Mouse (Mus musculus): ENCODE measurements at regions not wholly inside any gene's neighbourhood (a gene's known extent, or its start where the extent isn't known, plus 50 kb on each side); places are given as distances from the start of the nearest gene placed in this dataset.

DNA sequence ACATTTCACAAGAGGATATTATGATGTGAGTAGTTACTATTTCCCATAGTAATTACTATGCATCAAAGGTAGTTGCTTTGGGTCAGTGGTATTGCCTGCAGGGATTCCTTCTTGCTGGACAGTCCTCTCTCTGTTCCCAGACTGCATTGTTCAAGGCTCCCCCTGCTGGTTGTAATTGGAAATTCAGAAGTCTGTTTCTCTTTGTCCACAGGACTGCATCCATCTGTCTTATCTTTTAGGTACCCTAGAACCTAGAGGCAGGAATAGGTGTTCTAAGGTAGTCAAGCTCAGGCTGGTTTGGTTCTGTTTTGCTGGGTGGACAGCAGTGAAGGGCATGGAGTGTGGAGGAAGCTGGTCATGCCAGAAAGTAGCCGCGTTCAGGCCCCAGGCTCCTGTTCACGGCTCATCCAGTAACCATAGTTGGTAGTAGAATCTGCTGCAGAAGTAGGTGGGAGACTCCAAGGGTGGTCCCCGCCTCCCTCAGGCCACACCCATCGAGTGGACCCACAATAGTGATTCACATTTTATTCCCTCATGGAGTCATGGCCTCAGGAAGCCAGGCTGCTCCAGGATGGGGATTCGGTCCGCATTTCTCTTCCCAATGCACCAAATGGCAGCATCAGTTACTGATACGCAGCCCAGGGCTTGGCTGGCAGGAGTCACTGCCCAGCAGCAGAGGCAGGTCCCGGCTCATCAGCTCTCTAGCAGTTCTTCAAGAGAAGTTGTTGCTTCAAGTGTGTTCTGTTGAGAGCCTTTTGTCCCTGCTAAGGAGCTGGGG, 51.7 kb upstream of the Caprin1 start:
- no peak for DNase-seq (ENCODE audit: low spot score)

DNA sequence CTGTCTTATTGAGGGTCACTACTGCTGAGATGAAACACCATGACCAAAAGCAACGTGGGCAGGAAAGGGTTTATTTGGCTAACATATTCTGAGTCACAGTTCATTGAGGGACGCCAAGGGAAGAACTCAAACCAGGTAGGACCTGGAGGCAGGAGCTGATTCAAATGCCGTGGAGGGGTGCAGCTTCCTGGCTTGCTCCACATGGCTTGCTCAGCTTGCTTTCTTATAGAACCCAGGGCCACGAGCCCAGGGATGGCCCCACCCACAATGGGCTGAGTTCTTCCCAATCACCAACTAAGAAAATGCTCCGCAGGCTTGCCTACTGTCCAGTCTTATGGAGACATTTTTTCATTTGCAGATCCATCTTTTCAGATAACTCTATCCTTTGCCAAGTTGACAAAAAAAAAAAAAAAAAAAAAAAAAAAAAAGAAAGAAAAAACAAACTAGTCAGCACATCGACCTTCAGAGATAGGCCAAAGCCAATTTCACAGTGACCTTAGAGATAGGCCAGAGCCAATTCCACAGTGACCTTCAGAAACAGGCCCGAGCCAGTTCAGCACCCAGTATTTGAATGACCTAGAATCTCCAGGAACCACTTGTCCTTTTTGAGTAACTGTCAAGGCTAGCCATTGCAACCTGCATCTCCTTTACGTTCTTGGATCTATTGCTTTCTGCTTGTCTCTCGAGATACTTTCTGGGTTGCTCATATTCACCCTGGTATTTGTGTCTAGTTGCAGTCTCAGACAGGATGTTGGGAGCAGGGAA, 52.5 kb upstream of the Caprin1 start:
- DNase-seq (ENCODE audit: low spot score) = no peak

DNA sequence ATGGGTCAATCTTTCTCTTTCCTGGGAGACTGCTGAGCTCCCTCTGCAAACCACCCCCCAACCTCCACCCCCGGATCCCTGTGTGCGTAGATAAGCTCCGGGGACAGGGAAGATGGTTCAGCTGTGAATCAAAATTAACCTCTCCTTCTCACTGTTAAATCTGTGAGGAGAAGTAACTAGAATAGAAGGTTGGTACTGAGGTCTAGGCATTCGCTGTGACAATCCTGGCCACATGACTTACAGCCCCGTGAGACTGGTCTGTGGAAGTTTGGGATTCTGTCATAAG, 53.0 kb upstream of the Caprin1 start:
- no peak for DNase-seq (ENCODE audit: low spot score)

DNA sequence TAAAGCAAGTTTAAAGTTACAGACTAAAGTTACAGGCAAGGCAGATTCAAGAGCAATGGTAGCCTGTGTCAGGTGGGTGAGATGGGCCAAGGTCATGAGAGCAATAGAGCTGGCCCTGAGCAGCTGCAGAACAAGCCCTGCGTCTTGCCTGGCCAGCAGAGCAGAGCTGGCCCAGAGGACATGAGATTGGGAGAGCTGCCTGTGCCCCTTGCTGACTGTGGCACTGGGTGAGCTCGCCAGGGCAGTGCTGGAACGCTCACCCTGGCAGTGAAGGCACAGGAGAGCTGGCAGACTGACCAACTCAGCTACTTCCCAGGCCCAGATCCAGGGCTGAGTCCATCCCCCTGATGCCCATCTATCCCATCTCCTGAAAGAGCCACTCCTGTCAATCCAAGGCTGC, 53.7 kb upstream of the Caprin1 start:
- DNase-seq (ENCODE audit: low spot score) = no peak

DNA sequence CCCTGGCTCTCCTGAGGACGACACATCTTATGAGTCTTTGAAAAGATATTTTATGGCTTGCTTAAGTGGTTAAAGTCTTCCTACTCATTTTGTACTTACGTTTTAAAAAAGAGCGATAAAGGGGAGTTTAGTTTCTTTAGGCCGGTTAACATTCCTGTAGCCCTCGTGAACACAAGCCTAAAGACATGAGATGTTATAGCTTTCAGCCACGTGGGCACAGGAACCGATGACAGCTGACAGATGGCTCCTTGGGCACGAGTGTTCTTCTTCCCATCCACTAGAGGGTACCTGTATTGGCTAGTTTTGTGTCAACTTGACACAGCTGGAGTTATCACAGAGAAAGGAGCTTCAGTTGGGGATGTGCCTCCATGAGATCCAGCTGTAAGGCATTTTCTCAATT, 63.8 kb upstream of the Caprin1 start:
- no peak for DNase-seq (ENCODE audit: low spot score)

DNA sequence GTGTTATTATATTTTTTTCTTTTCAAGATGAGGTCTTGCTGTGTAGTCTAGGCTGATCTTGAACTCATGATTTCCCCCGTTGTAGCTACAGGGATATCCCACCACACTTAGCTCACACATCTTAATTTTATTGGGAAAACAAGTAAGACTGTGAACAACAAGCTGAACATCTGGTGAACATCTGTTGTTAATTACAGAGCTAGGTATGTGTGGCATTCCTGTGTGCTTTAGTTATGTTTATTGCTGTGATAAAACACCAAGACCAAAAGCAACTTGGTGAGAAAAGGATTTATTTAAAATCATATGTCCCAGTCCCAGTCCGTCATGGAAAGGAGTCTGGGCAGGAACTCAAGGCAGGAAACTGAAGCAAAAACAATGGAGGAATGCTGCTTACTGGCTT, 66.8 kb upstream of the Caprin1 start:
- no peak for DNase-seq (ENCODE audit: low spot score)

DNA sequence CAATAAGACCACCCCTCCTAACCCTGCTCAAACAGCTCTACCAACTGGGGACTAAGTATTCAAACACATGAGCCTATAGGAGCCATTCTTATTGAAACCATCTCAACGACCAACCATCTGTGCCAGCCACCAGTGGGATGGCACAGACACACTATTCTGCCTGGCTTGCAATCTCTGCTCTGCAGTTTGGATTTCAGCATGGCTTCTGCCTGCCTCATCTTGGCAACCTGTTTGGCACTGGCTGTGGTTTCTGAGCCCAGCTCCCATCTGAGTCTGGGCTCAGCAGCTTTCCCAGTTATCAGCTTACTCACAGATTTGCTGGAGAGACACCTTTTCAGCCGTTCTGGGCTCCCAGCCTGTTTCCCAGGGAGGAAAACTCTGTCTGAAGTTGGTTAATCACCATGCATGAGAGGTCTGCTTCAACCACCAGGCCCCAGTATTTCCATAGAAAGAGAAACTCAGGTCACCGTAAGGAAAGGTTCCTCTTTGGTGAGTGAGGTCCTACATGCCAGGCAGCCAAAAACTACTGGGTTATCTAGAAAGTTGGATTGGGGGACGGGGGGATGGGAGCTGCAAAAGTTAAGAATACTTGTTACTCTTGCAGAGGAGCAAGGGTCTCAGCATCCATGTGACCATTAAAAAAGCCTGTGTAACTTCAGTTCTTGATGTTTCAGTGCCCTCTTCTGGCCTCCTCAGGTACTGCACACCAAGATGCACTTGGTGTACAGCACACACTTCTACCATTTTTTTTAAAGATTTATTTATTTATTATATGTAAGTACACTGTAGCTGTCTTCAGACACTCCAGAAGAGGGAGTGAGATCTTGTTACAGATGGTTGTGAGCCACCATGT, 68.1 kb upstream of the Caprin1 start:
- no peak for DNase-seq (ENCODE audit: low spot score)

DNA sequence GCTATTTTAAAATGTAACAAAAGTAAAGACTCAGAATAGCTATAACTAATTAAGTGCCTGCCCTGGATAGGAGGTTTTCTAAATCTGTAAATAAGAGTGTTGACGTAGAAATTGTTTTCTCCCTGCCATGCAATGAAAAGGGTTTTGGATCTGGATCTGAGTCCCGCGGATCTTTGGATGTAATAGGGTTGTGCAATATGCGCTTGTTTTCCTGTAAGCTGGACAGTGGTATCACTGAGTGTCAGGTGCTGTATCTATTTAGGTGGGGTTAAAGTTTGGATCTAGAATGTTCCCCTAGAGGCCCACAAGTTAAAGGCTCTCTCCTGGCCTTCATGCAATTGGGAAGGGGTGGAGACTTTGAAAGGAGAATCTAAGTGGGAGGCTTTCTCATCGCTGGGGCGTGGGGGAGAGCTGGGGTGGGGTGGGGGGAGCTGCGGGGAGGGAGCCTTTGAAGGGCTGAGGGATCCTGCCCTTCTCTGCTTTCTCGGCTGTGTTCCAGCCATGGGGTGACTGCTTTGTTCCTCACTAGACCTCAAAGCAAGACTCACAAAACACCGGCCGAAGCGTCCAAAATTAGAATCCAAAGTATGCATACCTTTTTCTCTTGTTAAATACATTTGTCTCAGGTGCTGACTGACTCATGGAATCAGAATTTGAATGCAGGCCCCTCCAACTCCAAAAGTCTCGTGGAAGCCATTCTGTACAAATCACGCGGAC, 70.0 kb upstream of the Caprin1 start:
- DNase-seq (ENCODE audit: low spot score) = no peak

DNA sequence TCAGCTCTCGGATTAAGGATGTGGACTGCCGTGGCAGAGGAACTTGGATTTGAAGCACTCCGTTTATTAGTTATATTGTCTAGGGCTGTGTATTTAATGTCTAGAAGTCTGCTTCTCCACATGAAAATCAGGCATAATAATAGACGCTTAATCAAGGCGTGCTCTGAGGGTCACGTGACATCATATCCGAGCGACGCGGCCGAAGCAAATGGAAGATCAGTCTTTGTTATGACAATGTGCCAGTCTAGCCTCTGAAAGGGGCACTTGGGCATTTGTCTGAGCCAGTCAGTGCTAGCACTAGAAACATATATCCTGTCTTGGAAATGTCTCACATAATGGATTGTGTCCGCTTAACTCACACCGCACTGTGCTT, 70.5 kb upstream of the Caprin1 start:
- no peak for DNase-seq (ENCODE audit: low spot score)

DNA sequence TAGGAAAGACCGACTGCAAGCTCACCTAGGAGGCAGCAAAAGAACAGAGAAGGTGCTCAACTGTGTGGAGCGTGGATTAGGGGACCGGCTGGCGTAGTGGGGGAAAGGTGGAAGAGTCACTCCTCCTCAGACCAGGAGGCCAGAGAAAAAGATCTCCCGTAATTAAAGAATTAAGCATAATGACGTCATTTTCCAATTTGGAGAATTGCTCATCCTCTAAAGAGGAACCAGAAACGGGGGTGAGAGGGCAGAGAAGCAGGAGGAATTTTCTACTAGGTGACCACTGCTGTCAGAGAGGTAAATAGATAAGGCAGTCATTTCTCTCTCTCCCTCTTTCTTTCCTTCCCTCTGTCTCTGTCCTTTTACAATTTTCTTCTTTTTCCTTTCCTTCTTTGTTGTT, 71.2 kb upstream of the Caprin1 start:
- DNase-seq (ENCODE audit: low spot score) = no peak

DNA sequence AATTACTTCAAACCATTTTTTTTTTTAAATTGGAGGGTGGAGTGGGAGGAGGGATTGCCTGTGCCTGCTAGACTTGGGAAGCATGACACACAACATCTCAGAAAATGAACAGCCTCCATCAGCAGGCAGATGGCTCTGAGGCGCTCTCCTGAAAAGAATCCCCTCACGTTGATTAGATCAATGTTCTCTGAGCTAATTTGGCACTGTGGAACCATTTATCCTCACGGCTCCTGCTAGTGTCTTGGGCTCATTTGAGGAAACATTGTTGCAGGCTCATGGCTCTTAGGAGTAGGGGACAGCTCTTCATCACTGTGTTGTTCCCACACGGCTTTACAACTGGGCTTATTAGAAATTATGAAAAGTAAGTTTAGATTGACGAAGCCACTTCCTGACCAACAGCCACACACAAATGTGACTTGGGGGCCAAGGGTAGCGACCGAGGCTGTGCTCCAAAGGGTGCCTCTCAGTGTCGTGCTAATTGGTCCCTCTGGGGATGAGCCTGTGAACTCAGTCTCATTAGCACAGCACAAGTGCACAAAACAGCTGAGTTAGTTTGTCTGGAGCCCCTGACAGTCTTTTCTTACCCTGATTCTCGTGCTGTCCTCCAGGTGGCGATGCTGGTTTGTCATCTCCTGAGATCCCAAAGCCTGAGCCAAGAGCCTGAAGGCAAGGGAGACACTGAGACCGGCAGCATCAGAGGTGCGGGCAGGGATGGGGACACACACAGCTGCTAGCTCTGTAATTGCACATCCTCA, 74.2 kb upstream of the Caprin1 start:
- DNase-seq (ENCODE audit: low spot score) = peak; percentile 67

DNA sequence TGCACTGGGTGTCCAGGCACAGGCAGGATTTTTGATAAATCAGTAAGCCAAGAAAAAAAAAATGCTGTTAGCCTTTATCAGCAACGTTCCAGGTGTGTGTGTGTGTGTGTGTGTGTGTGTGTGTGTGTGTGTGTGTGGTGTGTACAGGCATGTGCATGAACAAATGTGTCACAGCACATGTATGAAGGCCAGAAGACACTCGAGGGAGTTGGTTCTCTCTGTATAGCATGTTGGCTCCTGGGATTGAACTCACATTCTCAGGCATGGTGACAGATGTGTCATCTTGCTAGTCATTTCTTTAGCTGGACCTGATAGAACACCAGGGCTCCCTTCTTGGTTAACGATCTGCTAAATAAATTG, 74.8 kb upstream of the Caprin1 start:
- no peak for DNase-seq (ENCODE audit: low spot score)

DNA sequence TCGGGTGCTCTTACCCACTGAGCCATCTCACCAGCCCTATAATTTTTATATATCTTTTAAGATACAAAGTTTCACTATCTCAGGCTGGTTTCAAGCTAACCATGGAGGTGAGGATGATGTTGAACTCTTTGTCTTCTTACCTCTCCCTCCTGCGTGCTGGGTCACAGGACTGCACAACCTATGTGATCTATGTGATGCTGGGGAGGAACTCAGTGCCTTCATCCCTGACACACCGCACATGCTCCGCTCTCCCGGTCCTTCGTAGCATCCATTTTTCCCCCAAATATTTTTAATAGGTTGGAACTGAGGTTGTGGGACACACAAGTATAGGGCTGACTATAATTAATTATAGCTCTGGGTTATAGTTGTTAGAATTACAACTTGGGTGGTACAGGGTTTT, 75.9 kb upstream of the Caprin1 start:
- no peak for DNase-seq (ENCODE audit: low spot score)

DNA sequence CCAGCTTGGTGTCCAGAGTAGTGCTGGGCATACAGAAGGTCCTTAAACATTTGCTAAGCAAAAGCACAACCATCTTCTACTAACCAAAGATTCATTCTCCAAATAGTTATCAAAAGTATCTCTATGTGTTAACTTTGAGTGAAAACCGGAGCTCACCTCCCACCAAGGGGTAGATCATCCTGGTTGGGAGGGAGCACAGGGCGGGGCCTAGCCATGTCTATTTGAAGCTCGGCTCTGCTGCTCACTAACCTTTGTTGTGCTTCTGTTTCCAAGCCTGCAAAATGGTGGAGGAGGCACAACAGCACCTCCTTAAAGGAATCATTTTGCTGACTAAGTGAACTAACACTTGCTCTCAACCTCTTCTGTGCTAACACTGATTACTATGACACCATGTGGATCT, 77.0 kb upstream of the Caprin1 start:
- DNase-seq (ENCODE audit: low spot score) = no peak

DNA sequence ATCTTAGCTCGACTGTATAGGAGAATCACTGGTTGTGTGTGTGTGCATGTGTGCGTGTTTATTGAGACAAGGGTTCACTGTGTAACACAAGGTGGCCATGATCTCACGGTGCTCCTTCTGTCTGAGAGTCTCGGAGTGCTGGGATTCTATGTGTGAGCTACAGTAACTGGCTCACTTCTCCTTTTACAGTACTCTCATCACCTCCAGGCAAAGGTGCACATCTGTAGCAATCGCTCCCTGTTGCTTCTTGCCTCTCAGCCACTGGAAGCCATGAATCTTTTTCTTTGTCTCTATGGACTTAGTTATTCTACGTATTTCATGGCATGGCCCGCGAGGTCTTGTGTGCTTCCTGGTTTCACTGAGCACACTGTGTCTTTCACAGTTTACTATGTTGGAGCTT, 78.3 kb upstream of the Caprin1 start:
- DNase-seq (ENCODE audit: low spot score) = no peak

DNA sequence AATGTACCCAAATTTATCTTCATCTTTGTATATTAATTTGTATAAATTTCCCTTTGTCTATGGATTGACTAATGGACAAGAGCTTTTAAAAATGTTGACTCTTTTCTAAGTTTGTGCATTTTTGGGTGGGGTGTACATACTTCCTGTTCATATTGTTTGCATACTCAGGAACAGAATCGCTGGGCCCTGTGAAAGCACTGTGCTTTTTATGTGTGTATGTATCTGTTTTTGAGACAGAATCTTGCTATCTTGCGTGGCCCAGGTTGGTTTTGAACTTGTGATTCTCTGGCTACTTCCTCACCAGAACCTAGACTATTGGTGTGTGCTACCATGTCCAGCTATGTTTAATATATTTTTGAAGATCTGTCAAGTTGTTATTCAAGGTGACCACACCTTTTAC, 78.8 kb upstream of the Caprin1 start:
- DNase-seq (ENCODE audit: low spot score) = no peak

DNA sequence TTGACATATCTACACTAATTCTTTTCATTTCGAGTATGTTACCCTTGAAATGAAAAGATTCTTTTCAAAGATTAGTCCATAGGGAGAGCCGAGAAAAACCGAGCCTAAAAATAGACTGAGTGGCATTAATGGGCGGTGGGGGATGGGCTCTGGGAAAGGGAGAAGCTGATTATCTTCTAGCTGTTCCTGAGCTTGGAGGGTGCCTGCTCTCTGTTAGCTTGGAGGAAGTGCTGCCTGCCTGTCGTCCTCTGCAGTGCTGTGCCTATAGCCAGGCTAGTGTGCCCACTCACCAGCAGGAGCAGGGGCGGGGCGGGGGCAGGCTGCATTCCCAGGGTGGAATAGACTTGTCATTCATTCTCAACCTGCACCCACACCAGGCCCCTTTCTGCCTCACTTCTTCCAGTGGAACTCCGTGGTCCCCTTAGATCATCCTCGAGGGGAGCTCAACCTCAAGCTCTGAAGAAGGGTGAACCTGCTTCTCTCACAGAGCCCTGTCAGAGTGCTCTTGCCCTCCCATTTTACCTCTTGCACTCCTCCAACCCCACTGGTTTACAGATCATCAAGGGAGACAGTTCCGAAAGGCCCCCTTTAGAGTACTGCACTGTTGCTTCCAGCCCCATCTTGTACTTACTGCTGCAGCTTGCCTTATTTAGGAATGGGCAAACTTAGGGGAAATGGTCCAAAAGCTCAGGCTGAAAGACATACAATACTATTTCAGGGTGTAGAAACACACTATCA, 76.6 kb upstream of the Lmo2 start:
- DNase-seq (ENCODE audit: low spot score) = no peak

DNA sequence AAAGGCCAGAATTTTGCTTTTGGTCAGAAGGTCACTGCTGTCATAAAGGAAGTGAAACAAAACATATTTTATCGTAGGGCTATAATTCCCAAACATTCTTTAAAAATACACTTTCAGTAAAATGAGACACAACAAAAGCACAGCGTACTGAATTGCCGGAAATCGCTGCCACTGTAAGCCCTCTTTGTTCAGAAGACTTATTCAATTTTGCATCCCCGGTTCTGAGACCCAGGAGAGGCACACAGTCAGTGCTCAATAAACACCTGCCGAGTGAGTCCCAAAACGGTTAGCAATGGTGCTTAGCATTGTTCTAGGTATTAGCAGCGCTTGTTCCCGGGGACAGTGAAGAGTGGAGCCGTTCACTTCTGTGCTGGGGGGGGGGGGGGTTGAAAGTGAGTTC, 72.9 kb upstream of the Lmo2 start:
- DNase-seq (ENCODE audit: low spot score) = no peak

DNA sequence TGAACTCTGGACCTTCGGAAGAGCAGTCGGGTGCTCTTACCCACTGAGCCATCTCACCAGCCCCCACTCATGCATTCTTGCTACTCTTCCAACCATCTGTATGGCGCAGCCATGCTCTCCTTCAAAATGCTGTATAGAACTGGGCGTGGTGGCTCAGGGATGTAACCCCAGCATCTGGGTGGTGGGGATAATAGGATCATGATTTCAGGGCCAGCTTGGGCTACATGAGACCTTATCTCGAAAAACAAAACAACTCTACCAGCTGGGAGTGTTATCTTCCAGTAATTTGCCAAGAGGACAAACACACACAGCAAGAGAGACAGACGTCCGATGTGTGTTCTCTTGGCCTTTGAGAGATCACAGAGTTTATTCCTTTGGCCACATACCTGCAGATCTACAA, 69.8 kb upstream of the Lmo2 start:
- DNase-seq (ENCODE audit: low spot score) = no peak

DNA sequence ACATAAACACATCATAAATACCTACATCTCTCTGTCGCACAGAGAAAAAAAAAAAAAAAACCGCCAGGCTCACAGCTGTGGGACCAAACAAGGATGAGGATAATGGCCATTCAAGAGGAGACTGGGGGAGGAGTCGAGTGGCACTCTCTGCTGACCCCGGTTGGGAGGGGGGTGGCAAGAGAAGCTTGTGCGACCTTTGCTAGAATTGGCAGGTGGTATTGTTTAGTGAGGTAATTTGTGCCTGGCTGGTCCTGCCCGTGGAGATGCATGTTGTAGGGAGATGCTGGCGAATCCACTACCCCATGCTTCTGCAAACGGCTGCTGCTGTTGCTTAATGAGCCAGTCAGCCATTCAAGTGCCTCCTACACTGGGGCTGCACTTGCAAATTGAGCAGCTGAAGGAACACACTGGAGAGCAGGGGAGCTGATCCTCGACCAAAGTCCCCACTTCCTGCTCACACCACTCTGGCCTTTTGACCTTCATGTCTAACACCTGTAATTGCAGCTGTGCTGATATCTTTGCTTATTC, 66.5 kb upstream of the Lmo2 start:
- no peak for DNase-seq (ENCODE audit: low spot score)
